Comparison of ENCODE assay signal across 11 mouse cellular contexts in genomic region chr3:49592706-49593451, GRCm38 (mm10).
DNase-seq lines count a peak whose midpoint lies in the region; ATAC-seq and TF ChIP-seq lines count a peak whose summit lies in the region.
"Had no signal": no experiment of that assay in that cellular context is flagged by ENCODE, and none has a peak within 500 bp of the region (broad histone marks: within the 10 kb centered on the region; RNA-seq: fewer than 3 reads in every experiment).

No protein-coding gene starts in this region.

- H3K9ac ChIP-seq in intestine, embryonic 14.5 days (ENCODE audit: low read length): no peak overlapping the region
- no peak overlapping the region for H3K9ac ChIP-seq in intestine, postnatal 0 days (ENCODE audit: low read depth, low read length)
- no peak overlapping the region for H3K9ac ChIP-seq in forebrain, embryonic 12.5 days
- H3K9ac ChIP-seq in limb, embryonic 12.5 days (replicated peaks): no peak overlapping the region

- no peaks in the 10 kb centered on the region for H3K36me3 ChIP-seq in intestine, embryonic 14.5 days (ENCODE audit: control insufficient read depth, insufficient read depth, low read length)
- no peaks in the 10 kb centered on the region for H3K36me3 ChIP-seq in intestine, postnatal 0 days (ENCODE audit: control insufficient read depth, insufficient read depth)
- H3K36me3 ChIP-seq in forebrain, embryonic 12.5 days (replicated peaks): no peaks in the 10 kb centered on the region
- no peaks in the 10 kb centered on the region for H3K36me3 ChIP-seq in limb, embryonic 12.5 days

- ATAC-seq in intestine, embryonic 14.5 days (replicated peaks; ENCODE audit: low FRiP score, low TSS enrichment, low read depth): peak; percentile 66; the same call in 1 of the 2 replicates
- no peak for ATAC-seq in intestine, postnatal 0 days
- ATAC-seq in Patski: peak; percentile 39
- ATAC-seq in forebrain, embryonic 12.5 days (ENCODE audit: low FRiP score): peak; percentile 91
- peak; percentile 95 for ATAC-seq in limb, embryonic 12.5 days (ENCODE audit: insufficient number of reproducible peaks, insufficient read depth, low FRiP score, low TSS enrichment, low read depth)

- DNase-seq in intestine, embryonic 14.5 days (ENCODE audit: low spot score): peak; percentile 53
- DNase-seq in Patski (ENCODE audit: low read depth, low spot score): no peak
- DNase-seq in layer of hippocampus, adult 18-20 months (ENCODE audit: low spot score in 2 of 2): no peak
- no peak for DNase-seq in left cerebral cortex, adult 11 months (ENCODE audit: low spot score)
- DNase-seq in kidney, postnatal 14 days: no peak
- DNase-seq: kidney, adult 18-20 months; right cerebral cortex, adult 18-20 months had no signal

- peak overlapping the region; percentile 33; the same call in 1 of the 2 replicates for H3K27ac ChIP-seq in intestine, embryonic 14.5 days (ENCODE audit: low read depth)
- H3K27ac ChIP-seq in intestine, postnatal 0 days (ENCODE audit: low read depth, low read length): no peak overlapping the region
- H3K27ac ChIP-seq in forebrain, embryonic 12.5 days: peak overlapping the region; percentile 56
- H3K27ac ChIP-seq in limb, embryonic 12.5 days: peak overlapping the region; percentile 89

- no peaks in the 10 kb centered on the region for H3K9me3 ChIP-seq in intestine, embryonic 14.5 days (ENCODE audit: control insufficient read depth, low read length)
- no peaks in the 10 kb centered on the region for H3K9me3 ChIP-seq in intestine, postnatal 0 days (ENCODE audit: control insufficient read depth)
- no peaks in the 10 kb centered on the region for H3K9me3 ChIP-seq in forebrain, embryonic 12.5 days
- no peaks in the 10 kb centered on the region for H3K9me3 ChIP-seq in limb, embryonic 12.5 days

- 33% methylated on average over 9 of the region's 9 CpGs for WGBS in intestine, embryonic 14.5 days
- WGBS in intestine, postnatal 0 days: 62% methylated on average over 9 of the region's 9 CpGs
- 23% methylated on average over 9 of the region's 9 CpGs for WGBS in forebrain, embryonic 12.5 days
- 22% methylated on average over 9 of the region's 9 CpGs for WGBS in limb, embryonic 12.5 days

- no peak overlapping the region for H3K4me2 ChIP-seq in intestine, embryonic 14.5 days (ENCODE audit: low read length)
- H3K4me2 ChIP-seq in intestine, postnatal 0 days (replicated peaks; ENCODE audit: low read depth): no peak overlapping the region
- no peak overlapping the region for H3K4me2 ChIP-seq in forebrain, embryonic 12.5 days
- no peak overlapping the region for H3K4me2 ChIP-seq in limb, embryonic 12.5 days

- H3K4me3 ChIP-seq in intestine, embryonic 14.5 days (ENCODE audit: low read depth, low read length): no peak overlapping the region
- no peak overlapping the region for H3K4me3 ChIP-seq in intestine, postnatal 0 days (ENCODE audit: low read depth, low read length)
- H3K4me3 ChIP-seq in forebrain, embryonic 12.5 days (replicated peaks): no peak overlapping the region
- no peak overlapping the region for H3K4me3 ChIP-seq in limb, embryonic 12.5 days (replicated peaks)
- H3K4me3 ChIP-seq: megakaryocyte, embryonic 14.5 days had no signal

- peaks cover 9% of the 10 kb centered on the region for H3K4me1 ChIP-seq in intestine, embryonic 14.5 days (replicated peaks; ENCODE audit: control insufficient read depth, insufficient read depth, low read length)
- H3K4me1 ChIP-seq in intestine, postnatal 0 days (replicated peaks; ENCODE audit: control insufficient read depth, insufficient read depth, low read length): no peaks in the 10 kb centered on the region
- peaks cover 10% of the 10 kb centered on the region for H3K4me1 ChIP-seq in forebrain, embryonic 12.5 days
- H3K4me1 ChIP-seq in limb, embryonic 12.5 days (replicated peaks): peaks cover 15% of the 10 kb centered on the region
- H3K4me1 ChIP-seq: megakaryocyte, embryonic 14.5 days had no signal

- TF ChIP-seq CTCF in intestine, postnatal 0 days (IDR thresholded peaks at IDR 0.05; ENCODE audit: low read depth): no peak
- no peak for TF ChIP-seq CTCF in Patski (IDR thresholded peaks at IDR 0.05)

- H3K27me3 ChIP-seq in intestine, embryonic 14.5 days (replicated peaks; ENCODE audit: control insufficient read depth, insufficient read depth, low read length): no peaks in the 10 kb centered on the region
- H3K27me3 ChIP-seq in intestine, postnatal 0 days (replicated peaks; ENCODE audit: control insufficient read depth, insufficient read depth, low read length): no peaks in the 10 kb centered on the region
- H3K27me3 ChIP-seq in Patski: no peaks in the 10 kb centered on the region
- H3K27me3 ChIP-seq in forebrain, embryonic 12.5 days: no peaks in the 10 kb centered on the region
- H3K27me3 ChIP-seq in limb, embryonic 12.5 days: no peaks in the 10 kb centered on the region
- H3K27me3 ChIP-seq: megakaryocyte, embryonic 14.5 days had no signal

- in situ Hi-C loops in Patski (cut with MboI; ENCODE audit: low pct_unique_long_range_greater_than_20kb): no loop called here

- CTCF ChIA-PET in Patski (lab: Charles Lee): interaction anchor here (1.2 kb wide), 1 partner anchor 13 kb away, joined by 4 read pairs; no protein-coding TSS in a partner anchor

- POLR2A ChIA-PET in Patski (lab: Charles Lee): no interaction called here
